Mouse (Mus musculus) bone marrow, adult 2 months (tissue): ENCODE results near the gene Shank3. TPM values are rescaled to one million over a fixed set of nuclear protein-coding genes. Genes with fewer than 3 reads are reported as not detected.

ENCODE experiments used
- H3K27ac ChIP-seq: fragments of 200-500 bp; 2 replicates; pipeline ENCODE4 v1.5.1; 2012; ENCODE audit warnings: low read depth, mild to moderate bottlenecking, control low read depth, inconsistent platforms, low read length; ENCODE audit not compliant: control insufficient read depth, poor library complexity, insufficient read depth
- H3K4me1 ChIP-seq: fragments of 200-500 bp; 2 replicates; pipeline ENCODE4 v1.6.1; 2011; ENCODE audit warnings: low read length; ENCODE audit not compliant: control insufficient read depth, insufficient read depth
- H3K4me3 ChIP-seq: fragments of 200-500 bp; replicated peaks from 2 replicates; pipeline ENCODE3; 2011; ENCODE audit warnings: mild to moderate bottlenecking, low read depth, low read length, control low read depth; ENCODE audit not compliant: control insufficient read depth
- CTCF ChIP-seq: fragments of 200-500 bp; IDR thresholded peaks from 2 replicates; pipeline ENCODE4 v1.5.1; 2011; ENCODE audit warnings: low read length, control low read depth; ENCODE audit not compliant: control insufficient read depth, insufficient read depth
- POLR2A ChIP-seq: fragments of 200-500 bp; IDR thresholded peaks from 2 replicates; pipeline ENCODE4 v1.6.1; 2011; ENCODE audit warnings: low read depth, mild to moderate bottlenecking, control low read depth, low read length, borderline replicate concordance; ENCODE audit not compliant: control insufficient read depth
- WGBS: fragments of 180-500 bp; shearing (Covaris S2); methylation state at CpG from one replicate; pipeline ENCODE4 v1.1.7; 2018; 5-methylcytosine and 5-hydroxymethylcytosine counted together
- polyA plus RNA-seq: library from polyadenylated mRNA; stranded (reverse); fragments of >200 nt; gene quantifications from 2 replicates; pipeline ENCODE4 v1.2.4, GENCODE M21; 2011; ENCODE audit warnings: low replicate concordance; ENCODE audit not compliant: missing spikeins, insufficient read depth, insufficient read length

The Shank3 gene
- polyA plus RNA-seq, 1 experiment = 23.6 TPM

DNA sequence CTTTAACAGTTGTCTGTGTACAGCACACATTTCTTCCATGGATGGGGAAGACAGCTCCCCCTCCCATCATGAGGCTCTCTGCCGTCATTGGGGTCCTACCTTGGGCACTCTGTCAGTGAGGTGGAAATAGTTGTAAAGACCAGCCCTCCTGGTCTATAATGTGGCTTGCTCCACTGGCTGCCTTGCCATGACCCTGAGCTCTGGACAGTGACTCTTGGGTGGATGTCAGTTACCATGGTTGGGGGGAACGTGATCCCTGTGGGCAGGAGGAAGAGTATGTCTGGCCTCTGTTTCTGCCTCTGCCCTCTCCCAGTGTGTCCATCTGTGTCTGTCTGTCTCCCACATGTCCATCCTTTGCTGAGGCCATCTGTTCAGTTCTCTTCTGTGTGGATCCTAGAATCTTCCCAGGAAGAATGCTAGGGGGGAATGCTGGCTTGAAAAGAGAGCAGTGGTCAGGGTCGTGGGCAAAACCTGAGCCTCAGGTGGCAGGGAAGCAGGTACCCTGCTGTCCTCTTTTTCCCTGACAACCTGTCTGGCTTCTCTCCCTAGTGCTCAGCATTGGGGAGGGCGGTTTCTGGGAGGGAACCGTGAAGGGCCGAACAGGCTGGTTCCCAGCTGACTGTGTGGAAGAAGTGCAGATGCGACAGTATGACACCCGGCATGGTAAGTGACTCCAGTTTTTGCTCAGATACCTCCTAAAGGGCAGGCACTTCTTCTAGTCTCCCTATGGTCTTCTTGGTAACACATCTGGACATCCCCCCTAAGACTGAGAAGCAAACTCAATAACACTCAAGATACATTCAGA is 25.4 kb downstream of the Shank3 start:
- no peak overlapping the region for H3K27ac ChIP-seq
- TF ChIP-seq CTCF = no peak
- TF ChIP-seq POLR2A = no peak
- H3K4me3 ChIP-seq = no peak overlapping the region
- 88% methylated on average over 8 of the region's 8 CpGs for WGBS
- H3K4me1 ChIP-seq = no peaks in the 10 kb centered on the region

- TF ChIP-seq CTCF (no peak), POLR2A (no peak)
- WGBS = 87% methylated on average over 8 of the region's 8 CpGs
These were observed 26.0 kb downstream of the Shank3 start for GRCm38 (mm10) chr15:89525464-89525863.

DNA sequence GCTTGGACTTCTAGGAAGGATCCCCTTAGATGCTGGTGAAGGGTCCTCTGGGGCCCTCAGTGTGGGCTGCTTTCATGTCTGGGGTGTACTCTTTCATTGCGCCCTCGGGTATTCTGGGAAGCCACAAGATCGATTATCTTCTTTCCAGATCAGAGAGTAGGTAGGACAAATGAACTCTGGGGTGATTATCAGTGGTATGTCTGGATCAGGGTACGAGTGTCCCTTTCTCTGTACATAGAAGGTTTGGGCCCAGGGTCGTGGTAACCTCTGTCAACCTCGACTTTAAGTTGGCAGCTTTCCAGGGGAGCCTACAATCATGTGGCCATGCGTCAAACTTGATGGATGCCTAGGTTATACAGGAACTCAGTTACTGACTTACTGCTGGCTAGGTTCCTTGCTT is 26.5 kb downstream of the Shank3 start:
- H3K4me3 ChIP-seq = no peak overlapping the region
- no peak for TF ChIP-seq CTCF
- TF ChIP-seq POLR2A = no peak
- H3K4me1 ChIP-seq = no peaks in the 10 kb centered on the region
- no peak overlapping the region for H3K27ac ChIP-seq
- WGBS = 42% methylated on average over 7 of the region's 7 CpGs

More at GRCm38 (mm10) chr15:89525464-89525863, 26.0 kb downstream of the Shank3 start:
- no peaks in the 10 kb centered on the region for H3K4me1 ChIP-seq
- H3K27ac ChIP-seq = no peak overlapping the region
- H3K4me3 ChIP-seq = no peak overlapping the region

GRCm38 (mm10) chr15:89526776-89527325 is 27.4 kb downstream of the Shank3 start:
- no peak for TF ChIP-seq POLR2A
- no peak for TF ChIP-seq CTCF
- no peak overlapping the region for H3K27ac ChIP-seq
- WGBS = 89% methylated on average over 19 of the region's 19 CpGs
- H3K4me3 ChIP-seq = no peak overlapping the region
- no peaks in the 10 kb centered on the region for H3K4me1 ChIP-seq

GRCm38 (mm10) chr15:89527466-89527865 is 28.0 kb downstream of the Shank3 start:
- WGBS = 79% methylated on average over 7 of the region's 7 CpGs
- Histone ChIP-seq H3K4me3 (no peak overlapping the region), H3K27ac (no peak overlapping the region), H3K4me1 (no peaks in the 10 kb centered on the region)
- TF ChIP-seq CTCF (no peak), POLR2A (no peak)

- 88% methylated on average over 18 of the region's 18 CpGs for WGBS
- TF ChIP-seq POLR2A (no peak), CTCF (no peak)
- Histone ChIP-seq H3K4me1 (no peaks in the 10 kb centered on the region), H3K27ac (no peak overlapping the region), H3K4me3 (no peak overlapping the region)
These were observed 28.9 kb downstream of the Shank3 start for GRCm38 (mm10) chr15:89528201-89528850.

GRCm38 (mm10) chr15:89528923-89529322 is 29.5 kb downstream of the Shank3 start:
- TF ChIP-seq POLR2A = no peak
- no peak for TF ChIP-seq CTCF
- no peak overlapping the region for H3K27ac ChIP-seq
- no peak overlapping the region for H3K4me3 ChIP-seq
- WGBS = 91% methylated on average over 10 of the region's 10 CpGs
- no peaks in the 10 kb centered on the region for H3K4me1 ChIP-seq

GRCm38 (mm10) chr15:89530336-89530735 is 30.9 kb downstream of the Shank3 start:
- no peak for TF ChIP-seq POLR2A
- peak; percentile 71 for TF ChIP-seq CTCF
- Histone ChIP-seq H3K4me1 (no peaks in the 10 kb centered on the region), H3K4me3 (no peak overlapping the region), H3K27ac (no peak overlapping the region)
- WGBS = 34% methylated on average over 4 of the region's 4 CpGs
